Mouse (Mus musculus): ENCODE measurements at regions not wholly inside any gene's neighbourhood (a gene's known extent, or its start where the extent isn't known, plus 50 kb on each side); places are given as distances from the start of the nearest gene placed in this dataset.

- TF ChIP-seq POLR2A (IDR thresholded peaks at IDR 0.05; ENCODE audit: control insufficient read depth, extremely low read depth, insufficient read depth, low read length, poor library complexity) (no peak), CTCF (IDR thresholded peaks at IDR 0.05; ENCODE audit: borderline replicate concordance, control insufficient read depth, extremely low read depth, insufficient read depth, low read length, poor library complexity) (no peak)
Observed at GRCm38 (mm10) chr5:111678496-111678895, 55.2 kb upstream of the Gm26897 start.
